Mouse (Mus musculus): ENCODE measurements around the gene Fzd5. TPM values are rescaled to one million over a fixed set of nuclear protein-coding genes. Genes with fewer than 3 reads are reported as not detected.

Gene Fzd5
- total and polyA plus RNA-seq, 2 experiments from 2014 or later, result 0.38 to 2.7 TPM

GRCm38 (mm10) chr1:64706610-64707009 lies 30.9 kb downstream of the Fzd5 start:
- ATAC-seq, result no peak

GRCm38 (mm10) chr1:64705230-64705629 lies 32.3 kb downstream of the Fzd5 start:
- peak; percentile 67 for TF ChIP-seq CTCF (IDR thresholded peaks at IDR 0.05; ENCODE audit: low read depth)
- H3K4me2 ChIP-seq (ENCODE audit: low read depth, low read length), result no peak overlapping the region
- H3K27ac ChIP-seq, result no peak overlapping the region
- H3K4me3 ChIP-seq (ENCODE audit: low read length), result no peak overlapping the region
- no peak overlapping the region for H3K9ac ChIP-seq (replicated peaks; ENCODE audit: low read length)
- no peak for ATAC-seq
- H3K4me1 ChIP-seq (ENCODE audit: insufficient read depth, low read length), result no peaks in the 10 kb centered on the region
- H3K9me3 ChIP-seq (ENCODE audit: low read length), result no peaks in the 10 kb centered on the region
- peaks cover 4% of the 10 kb centered on the region; the same call in 1 of the 2 replicates for H3K36me3 ChIP-seq (ENCODE audit: insufficient read depth, low read length)
- peak; percentile 77 for DNase-seq (ENCODE audit: low spot score)
- H3K27me3 ChIP-seq (ENCODE audit: insufficient read depth, low read length), result no peaks in the 10 kb centered on the region
- 41% methylated on average over 6 of the region's 6 CpGs for WGBS

More at GRCm38 (mm10) chr1:64706610-64707009, 30.9 kb downstream of the Fzd5 start:
- Histone ChIP-seq H3K4me1 (ENCODE audit: insufficient read depth, low read length) (no peaks in the 10 kb centered on the region), H3K9me3 (ENCODE audit: low read length) (no peaks in the 10 kb centered on the region), H3K27ac (no peak overlapping the region), H3K9ac (replicated peaks; ENCODE audit: low read length) (no peak overlapping the region), H3K4me3 (ENCODE audit: low read length) (no peak overlapping the region), H3K36me3 (ENCODE audit: insufficient read depth, low read length) (peaks cover 3% of the 10 kb centered on the region; the same call in 1 of the 2 replicates), H3K27me3 (ENCODE audit: insufficient read depth, low read length) (no peaks in the 10 kb centered on the region), H3K4me2 (ENCODE audit: low read depth, low read length) (no peak overlapping the region)
- TF ChIP-seq CTCF (IDR thresholded peaks at IDR 0.05; ENCODE audit: low read depth), result no peak
- DNase-seq (ENCODE audit: low spot score), result no peak
- 93% methylated on average over 2 of the region's 2 CpGs for WGBS

- ATAC-seq, result no peak
- Histone ChIP-seq H3K4me2 (ENCODE audit: low read depth, low read length) (no peak overlapping the region), H3K4me3 (ENCODE audit: low read length) (no peak overlapping the region), H3K9me3 (ENCODE audit: low read length) (no peaks in the 10 kb centered on the region), H3K27me3 (ENCODE audit: insufficient read depth, low read length) (no peaks in the 10 kb centered on the region), H3K9ac (replicated peaks; ENCODE audit: low read length) (no peak overlapping the region), H3K36me3 (ENCODE audit: insufficient read depth, low read length) (peaks cover 4% of the 10 kb centered on the region; the same call in 1 of the 2 replicates), H3K4me1 (ENCODE audit: insufficient read depth, low read length) (no peaks in the 10 kb centered on the region), H3K27ac (no peak overlapping the region)
- no peak for TF ChIP-seq CTCF (IDR thresholded peaks at IDR 0.05; ENCODE audit: low read depth)
- no peak for DNase-seq (ENCODE audit: low spot score)
- WGBS, result 86% methylated on average over 3 of the region's 3 CpGs
Measured at GRCm38 (mm10) chr1:64701780-64702179, 35.8 kb downstream of the Fzd5 start.

GRCm38 (mm10) chr1:64695156-64695555 lies 42.4 kb downstream of the Fzd5 start:
- no peaks in the 10 kb centered on the region for H3K36me3 ChIP-seq (ENCODE audit: insufficient read depth, low read length)
- no peak overlapping the region for H3K4me3 ChIP-seq (ENCODE audit: low read length)
- peaks cover 12% of the 10 kb centered on the region for H3K4me1 ChIP-seq (ENCODE audit: insufficient read depth, low read length)
- 63% methylated on average over 3 of the region's 3 CpGs for WGBS
- no peak overlapping the region for H3K9ac ChIP-seq (replicated peaks; ENCODE audit: low read length)
- no peak overlapping the region for H3K27ac ChIP-seq
- ATAC-seq (no peak), DNase-seq (ENCODE audit: low spot score) (no peak)
- no peak overlapping the region for H3K4me2 ChIP-seq (ENCODE audit: low read depth, low read length)
- TF ChIP-seq CTCF (IDR thresholded peaks at IDR 0.05; ENCODE audit: low read depth), result no peak
- no peaks in the 10 kb centered on the region for H3K27me3 ChIP-seq (ENCODE audit: insufficient read depth, low read length)
- no peaks in the 10 kb centered on the region for H3K9me3 ChIP-seq (ENCODE audit: low read length)

- no peak for ATAC-seq
- TF ChIP-seq CTCF (IDR thresholded peaks at IDR 0.05; ENCODE audit: low read depth), result no peak
- under 1% methylated on average over 9 of the region's 9 CpGs for WGBS
Measured at GRCm38 (mm10) chr1:64691581-64691980, 46.0 kb downstream of the Fzd5 start.

GRCm38 (mm10) chr1:64691121-64691551 lies 46.4 kb downstream of the Fzd5 start:
- Histone ChIP-seq H3K9ac (replicated peaks; ENCODE audit: low read length) (peak overlapping the region; percentile 78), H3K27me3 (ENCODE audit: insufficient read depth, low read length) (no peaks in the 10 kb centered on the region), H3K9me3 (ENCODE audit: low read length) (no peaks in the 10 kb centered on the region), H3K4me1 (ENCODE audit: insufficient read depth, low read length) (peaks cover 12% of the 10 kb centered on the region), H3K4me2 (ENCODE audit: low read depth, low read length) (peak overlapping the region; percentile 78), H3K36me3 (ENCODE audit: insufficient read depth, low read length) (no peaks in the 10 kb centered on the region), H3K4me3 (ENCODE audit: low read length) (peak overlapping the region; percentile 95), H3K27ac (peak overlapping the region; percentile 78)
- DNase-seq (ENCODE audit: low spot score) (peak; percentile 60), ATAC-seq (no peak)
- WGBS, result 0% methylated on average over 29 of the region's 55 CpGs
- TF ChIP-seq CTCF (IDR thresholded peaks at IDR 0.05; ENCODE audit: low read depth), result no peak

More at GRCm38 (mm10) chr1:64691581-64691980, 46.0 kb downstream of the Fzd5 start:
- no peak for DNase-seq (ENCODE audit: low spot score)
- Histone ChIP-seq H3K9ac (replicated peaks; ENCODE audit: low read length) (peak overlapping the region; percentile 78), H3K4me2 (ENCODE audit: low read depth, low read length) (peak overlapping the region; percentile 78), H3K4me3 (ENCODE audit: low read length) (peak overlapping the region; percentile 95), H3K9me3 (ENCODE audit: low read length) (no peaks in the 10 kb centered on the region), H3K27ac (0 out of 2 replicates have a peak overlapping the region, but pooled peaks have one; percentile 78), H3K36me3 (ENCODE audit: insufficient read depth, low read length) (no peaks in the 10 kb centered on the region), H3K27me3 (ENCODE audit: insufficient read depth, low read length) (no peaks in the 10 kb centered on the region), H3K4me1 (ENCODE audit: insufficient read depth, low read length) (peaks cover 12% of the 10 kb centered on the region)

- Histone ChIP-seq H3K4me1 (ENCODE audit: insufficient read depth, low read length) (peaks cover 12% of the 10 kb centered on the region), H3K27me3 (ENCODE audit: insufficient read depth, low read length) (no peaks in the 10 kb centered on the region), H3K27ac (peak within 1 kb of the TSS; percentile 78), H3K36me3 (ENCODE audit: insufficient read depth, low read length) (no peaks in the 10 kb centered on the region), H3K9me3 (ENCODE audit: low read length) (no peaks in the 10 kb centered on the region), H3K9ac (replicated peaks; ENCODE audit: low read length) (peak within 1 kb of the TSS; percentile 78), H3K4me3 (ENCODE audit: low read length) (peak within 1 kb of the TSS; percentile 95), H3K4me2 (ENCODE audit: low read depth, low read length) (peak within 1 kb of the TSS; percentile 88)
- WGBS, result under 1% methylated on average over 67 of the region's 71 CpGs
- ATAC-seq (peak; percentile 100), DNase-seq (ENCODE audit: low spot score) (peak; percentile 99)
- TF ChIP-seq CTCF (IDR thresholded peaks at IDR 0.05; ENCODE audit: low read depth), result 0 out of 2 replicates have a peak, but pooled peaks have one; percentile 2
Measured at GRCm38 (mm10) chr1:64690213-64691013, 47.1 kb downstream of the Fzd5 start, which contains the start of gene Ccnyl1. Gene Ccnyl1, plus strand, starts transcription at chr1:64690455.
